Mouse (Mus musculus): ENCODE measurements around the gene Gramd1c.

The Gramd1c gene

DNA sequence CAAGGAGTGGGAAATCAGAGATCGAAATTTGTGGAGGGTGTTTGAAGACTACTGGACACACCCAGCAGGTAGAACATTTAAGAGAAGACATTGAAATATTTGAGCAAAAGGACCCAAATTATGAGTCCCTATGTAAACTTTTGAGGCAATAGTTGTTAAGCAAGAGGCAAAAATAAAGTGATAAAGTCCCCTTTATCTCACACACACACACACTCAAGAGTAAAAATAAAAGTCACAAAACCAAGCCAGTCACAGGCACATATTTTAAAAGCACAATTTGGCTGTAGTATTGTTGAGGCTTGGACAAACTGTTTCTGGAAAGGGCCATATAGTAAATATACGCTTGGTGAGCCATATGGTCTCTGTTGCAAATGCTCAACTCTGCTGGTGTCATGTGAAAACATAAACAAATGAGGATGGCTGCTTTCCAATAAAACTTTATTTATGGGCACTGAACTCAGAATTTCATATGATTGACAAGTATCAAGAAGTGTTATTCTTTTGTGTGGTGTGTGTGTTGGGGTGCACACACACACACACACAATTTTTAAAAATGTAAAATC, 44.1 kb downstream of the Gramd1c start:
- no peak for DNase-seq (ENCODE audit: low read depth, low spot score)

DNA sequence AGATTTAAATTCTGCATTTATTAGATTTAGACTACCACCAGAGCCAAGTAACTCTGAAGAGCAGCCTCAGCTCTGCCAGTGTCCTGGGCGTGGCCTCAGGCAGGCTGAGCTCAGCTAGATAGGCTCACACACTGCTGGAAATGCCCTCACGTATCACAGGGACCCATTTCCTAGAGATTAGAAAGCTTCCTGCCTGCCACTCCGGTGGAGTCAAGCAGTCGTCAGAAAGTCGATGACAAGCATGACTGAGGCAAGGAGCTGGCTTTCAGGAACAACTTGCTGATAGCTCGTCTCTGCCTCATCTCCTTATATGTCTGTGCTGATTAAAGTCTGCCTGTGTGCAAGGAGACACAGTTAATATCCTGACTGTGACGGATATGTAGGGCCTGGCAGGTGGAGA, 44.8 kb downstream of the Gramd1c start:
- no peak for DNase-seq (ENCODE audit: low read depth, low spot score)

DNA sequence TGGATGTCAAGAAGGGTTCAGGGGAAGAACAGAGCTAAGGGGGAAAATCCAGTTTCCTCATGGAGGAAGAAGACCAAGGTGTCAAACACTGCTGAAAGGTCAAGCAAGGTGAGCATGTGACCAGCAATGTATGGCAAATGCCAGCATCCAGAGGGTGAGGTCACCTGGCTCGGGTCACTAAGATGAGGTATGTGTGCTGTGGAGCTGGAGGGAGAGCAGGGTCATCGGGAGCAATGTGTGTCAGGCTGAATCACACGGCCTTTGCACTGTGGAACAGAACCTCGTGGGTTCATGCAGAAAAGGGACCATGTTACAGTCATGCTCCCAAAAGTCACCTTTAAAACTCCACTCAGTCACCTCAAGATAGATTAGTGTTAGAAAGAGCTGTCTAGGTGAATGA, 45.4 kb downstream of the Gramd1c start:
- DNase-seq (ENCODE audit: low read depth, low spot score), result no peak

DNA sequence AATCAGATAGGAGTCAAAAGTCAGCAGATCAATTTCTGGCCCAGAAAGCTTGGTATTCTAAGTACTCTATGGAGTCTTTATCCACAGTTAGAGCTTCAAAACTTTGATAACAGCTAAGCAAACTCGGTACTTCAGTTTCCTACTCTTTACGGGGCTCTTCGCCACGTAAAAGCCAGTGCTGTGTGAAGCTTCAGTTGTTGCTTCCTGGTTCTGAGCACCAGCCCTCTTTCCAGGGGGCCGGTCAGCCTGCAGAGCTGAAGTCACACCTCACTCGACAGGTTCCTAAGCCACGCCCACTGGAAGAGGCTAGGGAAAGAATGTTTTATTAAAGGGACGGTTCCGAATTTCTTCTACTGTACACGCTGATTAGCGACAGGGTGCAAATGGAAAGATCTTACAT, 47.0 kb downstream of the Gramd1c start:
- no peak for DNase-seq (ENCODE audit: low read depth, low spot score)

DNA sequence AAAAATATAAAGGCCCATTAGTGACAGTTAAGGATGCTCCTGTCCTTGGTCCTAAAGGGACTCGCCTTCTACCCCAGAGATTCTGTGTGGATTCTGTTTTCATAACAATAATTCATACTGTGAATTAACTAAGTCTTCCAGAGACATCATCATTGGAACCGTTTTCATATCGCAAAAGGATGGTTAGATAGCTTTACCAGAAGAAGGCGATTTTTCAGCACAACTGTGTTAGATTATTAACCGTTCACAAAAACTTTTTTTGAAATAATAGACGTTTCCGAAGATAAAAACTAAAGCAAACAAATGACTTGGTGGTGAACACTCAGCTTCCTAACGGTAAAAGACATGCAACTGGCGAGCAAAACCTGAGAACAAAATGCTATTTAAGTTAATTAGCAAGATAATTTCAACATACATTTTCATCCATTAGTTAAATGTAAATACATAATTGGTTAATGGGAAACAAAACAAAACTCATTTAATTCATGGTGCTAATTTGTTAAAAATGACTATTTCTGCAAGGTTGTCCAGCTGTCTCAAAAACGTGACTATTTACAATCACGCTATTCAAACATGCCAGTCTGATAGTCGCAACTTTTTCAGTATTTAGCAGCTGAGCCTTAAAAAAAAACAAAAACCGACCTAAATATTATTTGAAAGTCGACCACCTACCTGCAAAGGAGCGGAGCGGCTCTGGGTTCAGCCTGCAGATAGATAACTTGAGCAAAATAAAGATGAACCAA, 47.6 kb downstream of the Gramd1c start:
- no peak for DNase-seq (ENCODE audit: low read depth, low spot score)

DNA sequence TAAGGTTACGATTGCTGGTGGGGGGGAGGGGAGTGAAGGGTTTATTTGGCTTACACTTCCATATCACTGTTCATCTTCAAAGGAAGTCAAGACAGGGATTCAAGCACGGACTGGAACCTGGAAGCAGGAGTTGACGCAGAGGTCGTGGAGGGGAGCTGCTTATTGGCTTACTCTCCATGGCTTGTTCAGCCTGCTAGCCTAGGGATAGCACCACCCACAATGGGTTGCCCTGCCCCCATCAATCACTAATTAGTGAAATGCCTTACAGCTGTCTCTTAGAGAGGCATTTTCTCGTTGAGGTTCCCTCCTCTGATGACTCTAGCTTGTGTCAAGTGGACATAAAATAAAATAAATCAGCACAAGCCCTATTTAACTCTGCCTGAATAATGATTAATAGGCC, 52.1 kb downstream of the Gramd1c start:
- no peak for DNase-seq (ENCODE audit: low read depth, low spot score)

DNA sequence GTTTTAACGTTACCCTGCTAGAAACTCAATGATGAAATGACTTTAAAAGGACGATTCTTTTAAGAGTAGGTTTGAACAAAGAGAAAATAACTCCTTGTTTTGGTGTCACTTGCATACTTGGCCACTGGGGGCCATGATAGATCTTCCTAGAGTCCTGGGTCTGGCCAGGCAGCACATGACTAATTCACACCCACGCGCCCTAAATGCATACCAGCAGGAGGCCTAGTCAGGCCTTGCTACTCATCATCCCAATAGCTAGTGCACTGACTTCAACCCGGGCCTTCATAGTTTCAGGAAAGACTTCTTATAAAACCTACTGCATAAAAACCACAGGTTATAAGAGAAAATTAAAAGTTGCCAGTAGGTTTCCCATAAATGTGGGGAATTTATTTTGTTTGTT, 61.1 kb downstream of the Gramd1c start:
- peak; percentile 96 for DNase-seq (ENCODE audit: low read depth, low spot score)

DNA sequence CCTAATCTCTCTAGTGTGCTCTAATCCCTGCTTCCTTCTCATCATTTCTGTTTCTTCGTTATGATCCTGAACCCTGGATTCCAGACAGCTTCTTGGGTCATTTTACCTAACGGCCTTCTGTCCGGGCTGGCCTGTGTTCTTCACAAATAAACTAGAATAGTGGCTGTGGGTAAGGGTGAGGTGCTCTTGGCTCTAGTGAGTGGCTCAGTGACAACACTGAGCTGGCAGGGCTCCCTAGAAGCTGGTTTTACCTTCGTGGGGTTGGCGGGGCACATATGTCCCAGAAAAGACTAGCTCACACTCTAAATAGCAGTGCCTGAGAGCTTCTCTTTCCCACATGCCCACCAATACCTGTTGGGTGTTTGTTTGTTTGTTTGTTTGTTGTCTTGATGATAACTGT, 63.6 kb downstream of the Gramd1c start:
- DNase-seq (ENCODE audit: low read depth, low spot score), result no peak

DNA sequence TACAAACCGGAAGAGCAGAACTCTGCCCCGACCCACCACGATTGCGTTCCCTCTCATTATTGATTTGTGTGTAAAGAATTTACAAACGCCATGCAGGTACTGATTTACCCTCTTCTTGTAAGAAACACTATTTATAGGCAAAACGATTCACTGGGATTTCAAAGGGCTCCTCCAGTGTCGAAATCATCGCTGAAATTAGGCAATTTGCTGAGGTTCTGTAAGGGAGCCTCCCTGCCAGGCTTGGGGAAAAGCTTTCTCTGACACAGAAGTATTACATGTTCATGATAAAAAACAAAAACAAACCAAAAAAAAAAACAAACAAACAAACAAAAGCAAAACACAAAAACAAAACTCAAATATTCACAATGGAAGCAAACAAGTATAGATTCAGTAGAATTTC, 64.0 kb downstream of the Gramd1c start:
- no peak for DNase-seq (ENCODE audit: low read depth, low spot score)

DNA sequence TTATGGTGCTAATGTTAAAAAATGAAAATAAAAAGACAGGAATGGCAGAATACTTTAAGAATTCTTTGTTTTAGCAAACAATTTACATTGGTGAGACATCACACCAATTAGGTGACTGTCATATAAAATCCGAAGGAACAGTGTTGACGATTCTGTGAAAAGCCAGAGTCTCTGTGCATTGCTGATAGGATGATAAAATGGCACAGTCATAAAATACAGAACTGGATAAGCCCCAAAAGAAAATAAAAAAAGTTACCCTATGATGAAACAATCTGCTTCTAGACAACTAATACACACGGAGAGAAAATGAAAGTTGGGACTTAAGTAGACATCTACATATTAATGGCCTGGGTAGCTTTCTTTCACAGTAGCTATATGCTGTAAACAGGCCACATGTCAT, 68.5 kb downstream of the Gramd1c start:
- DNase-seq (ENCODE audit: low read depth, low spot score), result no peak

DNA sequence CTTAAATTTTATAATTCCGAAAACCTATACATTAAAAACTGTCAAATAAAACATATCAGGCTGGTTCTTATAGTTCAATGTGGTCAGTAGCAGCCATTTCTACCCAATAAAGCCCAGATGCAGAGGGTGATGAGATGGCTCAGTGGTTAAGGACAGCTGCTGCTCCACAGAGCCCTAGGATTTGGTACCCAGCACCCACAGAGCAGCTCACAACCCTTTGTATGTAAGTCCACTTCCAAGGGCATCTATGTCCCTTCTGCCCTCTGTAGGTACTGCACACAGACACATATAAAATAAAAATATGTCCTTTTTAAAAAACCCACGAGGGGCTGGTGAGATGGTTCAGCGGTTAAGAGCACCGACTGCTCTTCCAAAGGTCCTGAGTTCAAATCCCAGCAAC, 76.8 kb downstream of the Gramd1c start:
- no peak for DNase-seq (ENCODE audit: low read depth, low spot score)

DNA sequence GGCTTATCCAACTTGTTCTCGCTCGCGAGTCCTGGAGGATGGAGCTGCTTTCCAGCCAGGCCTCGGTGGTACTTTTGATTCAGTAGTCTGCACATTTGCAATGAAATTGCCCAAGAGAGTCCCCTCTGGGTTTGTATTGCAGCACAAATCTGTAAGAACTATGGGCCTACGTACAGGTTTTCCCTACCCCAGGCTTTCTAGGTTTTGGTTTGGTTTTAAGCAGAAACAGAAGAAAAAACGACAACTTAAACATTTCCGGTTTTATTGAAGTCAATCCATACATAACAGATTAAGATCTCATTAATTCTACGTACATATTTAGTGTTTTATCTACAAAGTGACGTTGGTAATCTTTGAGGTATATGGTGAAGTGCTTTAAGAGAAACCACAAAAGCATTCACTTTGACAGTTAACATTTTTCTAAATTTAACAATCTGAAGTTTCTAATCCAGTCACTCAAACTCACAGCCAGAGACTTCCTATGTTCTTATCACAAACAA, 83.0 kb downstream of the Gramd1c start:
- DNase-seq (ENCODE audit: low read depth, low spot score), result no peak

DNA sequence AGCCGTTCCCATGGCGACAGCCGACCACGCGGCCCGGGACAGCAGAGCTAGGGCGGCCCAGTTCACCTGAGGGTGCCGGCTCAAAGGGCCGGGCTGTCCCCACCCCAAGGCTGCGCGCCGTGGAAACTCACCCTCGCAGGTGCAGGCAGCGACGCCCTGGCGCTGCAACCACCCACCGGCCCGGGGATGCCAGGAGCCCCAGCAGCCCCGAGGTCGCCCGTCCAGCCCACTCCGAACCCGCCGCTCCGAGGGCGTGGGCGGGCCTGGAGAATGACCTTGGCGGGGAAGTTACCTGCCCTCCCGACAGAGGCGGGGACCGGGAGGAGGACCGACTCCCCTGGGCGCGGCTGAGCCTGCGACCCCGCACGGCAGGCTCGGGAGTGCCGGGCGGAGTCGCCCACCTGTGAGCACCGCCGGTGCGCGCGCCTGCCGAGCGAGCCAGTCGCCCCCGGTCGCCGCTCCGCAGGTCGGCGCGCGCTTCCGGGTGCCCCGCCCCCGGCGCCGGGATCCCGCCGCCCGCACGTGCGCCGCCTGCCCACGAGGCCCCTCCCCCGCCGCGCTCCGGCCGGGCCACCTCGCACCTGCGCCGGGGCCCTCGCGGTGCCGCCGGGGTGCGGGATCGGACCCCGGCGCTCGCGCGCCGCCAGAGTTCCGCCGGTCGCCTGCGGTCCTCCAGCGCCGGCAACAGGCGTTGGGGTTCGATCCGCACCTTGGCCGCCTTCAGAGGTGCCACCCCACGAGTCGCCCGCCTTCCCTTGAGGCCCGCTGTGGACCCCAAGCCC, 83.6 kb downstream of the Gramd1c start, which contains the start of gene Zdhhc23:
Zdhhc23 (minus strand) TSS at position 464 of the 782 bp plus-strand sequence.
- no peak for DNase-seq (ENCODE audit: low read depth, low spot score)

DNA sequence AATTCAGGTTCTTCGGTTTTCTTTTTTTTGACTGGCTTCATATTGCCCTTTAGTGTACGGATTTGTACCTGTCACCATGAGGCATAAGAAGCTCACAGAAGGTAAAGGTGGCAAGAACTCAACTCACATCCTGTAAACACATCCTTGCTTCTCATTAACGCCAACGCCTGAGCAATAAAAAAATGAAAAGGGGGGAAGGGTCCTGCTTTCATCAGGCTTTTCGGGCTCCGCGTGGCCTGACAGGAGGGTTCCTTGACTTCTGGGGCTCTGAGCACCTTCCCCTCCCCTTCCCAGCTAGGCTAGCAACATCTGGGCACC, 84.2 kb downstream of the Gramd1c start:
- no peak for DNase-seq (ENCODE audit: low read depth, low spot score)

DNA sequence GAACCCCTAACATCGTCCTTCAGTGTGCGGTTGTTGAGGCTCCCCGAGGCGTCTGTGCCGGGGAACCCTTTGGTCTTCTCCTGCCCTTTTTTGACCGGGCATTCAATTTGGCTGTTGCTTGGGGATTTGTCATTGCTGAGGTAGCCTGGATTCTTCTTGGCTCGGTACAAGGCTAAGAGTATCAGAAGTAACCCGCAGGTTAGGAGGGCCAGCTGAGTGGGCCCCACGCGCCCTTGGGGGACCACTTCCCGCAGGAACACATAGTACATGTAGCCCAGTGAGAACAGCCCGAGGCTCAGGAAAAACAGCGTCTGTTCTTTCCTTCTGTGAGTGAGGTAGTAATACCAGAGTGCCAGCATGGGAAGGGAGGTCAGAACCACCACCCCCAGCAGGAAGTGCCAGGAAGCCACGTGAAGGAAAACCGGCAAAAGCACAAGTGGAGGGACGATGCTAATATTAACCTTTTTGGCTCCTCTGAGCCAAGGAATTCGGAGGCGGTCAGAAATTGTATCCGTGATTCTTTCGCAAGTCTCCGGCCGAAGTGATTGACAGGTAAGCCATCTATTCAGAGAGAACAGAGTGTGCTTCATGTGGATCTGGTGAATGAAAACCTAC, 89.4 kb downstream of the Gramd1c start:
- no peak for DNase-seq (ENCODE audit: low read depth, low spot score)

DNA sequence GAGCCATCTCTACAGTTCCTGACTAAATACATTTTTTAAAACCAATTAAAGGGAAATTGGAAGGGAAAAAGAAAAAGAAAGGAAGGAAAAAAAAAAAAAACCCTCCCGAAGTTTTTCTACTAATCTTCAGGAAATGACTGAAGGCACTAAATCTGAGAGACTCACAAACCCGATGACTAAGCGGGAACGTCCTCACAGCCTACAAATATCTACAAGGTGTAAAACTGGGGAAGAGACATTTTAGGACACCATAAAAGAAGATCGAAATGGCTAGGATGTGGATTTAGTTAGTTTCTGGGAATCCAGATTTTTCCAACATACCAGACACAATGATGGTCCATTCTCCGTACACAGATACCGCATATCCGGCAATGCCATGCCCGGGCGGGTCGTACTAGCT, 90.0 kb downstream of the Gramd1c start:
- DNase-seq (ENCODE audit: low read depth, low spot score), result no peak

DNA sequence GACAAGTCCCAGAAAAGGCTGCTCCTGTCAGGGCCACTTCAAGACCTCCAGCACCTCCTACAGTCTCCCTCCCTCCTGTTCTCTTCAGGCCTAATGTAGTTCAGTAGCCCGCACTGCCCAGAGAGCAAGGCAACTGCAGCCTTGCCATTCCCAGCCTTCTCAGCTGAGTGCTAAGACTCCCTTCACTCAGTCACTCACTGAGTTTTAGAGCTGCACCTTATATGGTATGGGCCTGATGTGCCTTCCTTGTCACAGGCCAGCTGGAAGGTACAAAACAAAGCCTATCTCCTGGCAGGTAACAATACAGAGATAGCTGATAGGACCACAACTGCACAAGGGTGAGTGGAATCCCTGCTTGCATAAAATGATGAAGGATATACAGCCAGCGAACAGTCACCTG, 90.8 kb downstream of the Gramd1c start:
- no peak for DNase-seq (ENCODE audit: low read depth, low spot score)

DNA sequence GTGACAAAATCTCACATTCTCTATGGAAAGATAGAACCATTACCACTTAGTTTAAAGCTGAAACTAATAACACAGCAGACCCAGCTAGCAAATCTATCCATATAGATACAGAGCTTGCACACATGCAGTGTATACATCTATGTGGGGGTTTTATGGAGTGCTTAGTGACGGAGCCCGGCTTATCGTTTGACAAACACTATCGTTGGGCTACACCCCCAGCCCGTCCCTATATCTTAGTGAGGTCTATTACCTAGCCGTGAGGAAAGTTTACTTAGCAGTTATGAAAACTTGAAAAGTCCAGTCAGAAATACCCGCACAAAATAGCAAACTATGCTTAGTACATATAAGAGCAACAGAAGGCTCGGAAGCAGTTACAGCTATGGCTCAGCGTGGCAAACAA, 91.4 kb downstream of the Gramd1c start:
- DNase-seq (ENCODE audit: low read depth, low spot score), result no peak

DNA sequence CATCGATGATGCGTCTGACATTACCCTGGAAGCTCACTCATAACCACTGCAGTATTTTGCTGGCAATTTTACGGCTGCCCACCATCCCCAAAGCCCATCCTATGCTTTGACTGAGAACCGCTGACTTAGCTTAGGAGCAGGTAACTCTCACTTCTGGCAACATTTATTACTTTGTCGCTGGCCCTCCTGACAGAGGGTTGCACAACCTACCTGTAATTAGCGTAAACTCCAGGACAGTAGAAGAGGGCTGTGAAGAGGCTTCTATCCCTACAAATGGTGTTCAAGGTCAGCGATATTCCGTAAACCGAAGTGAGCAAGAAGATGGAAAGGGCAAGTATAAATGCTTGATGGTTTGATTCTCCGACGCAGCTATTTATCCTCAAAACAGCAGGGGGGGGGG, 92.0 kb downstream of the Gramd1c start:
- DNase-seq (ENCODE audit: low read depth, low spot score), result no peak

DNA sequence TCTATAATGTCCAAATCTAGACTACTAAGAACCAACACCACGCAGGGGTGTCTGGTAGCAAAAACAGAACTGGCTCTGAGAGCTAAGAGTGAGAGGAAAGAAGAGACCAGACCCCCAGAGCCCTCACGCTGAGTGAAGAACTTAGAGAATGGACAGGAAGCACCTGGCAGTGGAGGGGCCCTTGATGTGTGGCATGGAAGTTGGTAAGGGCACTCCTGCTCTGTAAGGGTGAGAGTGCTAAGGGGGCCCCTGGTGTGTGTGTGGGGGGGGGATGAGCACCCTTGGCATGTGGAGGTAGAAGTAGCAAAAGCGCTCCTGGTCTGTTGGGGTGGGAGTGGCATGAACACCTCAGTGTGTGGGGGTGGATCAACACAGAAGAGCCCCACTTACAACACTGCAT, 92.7 kb downstream of the Gramd1c start:
- DNase-seq (ENCODE audit: low read depth, low spot score), result no peak

DNA sequence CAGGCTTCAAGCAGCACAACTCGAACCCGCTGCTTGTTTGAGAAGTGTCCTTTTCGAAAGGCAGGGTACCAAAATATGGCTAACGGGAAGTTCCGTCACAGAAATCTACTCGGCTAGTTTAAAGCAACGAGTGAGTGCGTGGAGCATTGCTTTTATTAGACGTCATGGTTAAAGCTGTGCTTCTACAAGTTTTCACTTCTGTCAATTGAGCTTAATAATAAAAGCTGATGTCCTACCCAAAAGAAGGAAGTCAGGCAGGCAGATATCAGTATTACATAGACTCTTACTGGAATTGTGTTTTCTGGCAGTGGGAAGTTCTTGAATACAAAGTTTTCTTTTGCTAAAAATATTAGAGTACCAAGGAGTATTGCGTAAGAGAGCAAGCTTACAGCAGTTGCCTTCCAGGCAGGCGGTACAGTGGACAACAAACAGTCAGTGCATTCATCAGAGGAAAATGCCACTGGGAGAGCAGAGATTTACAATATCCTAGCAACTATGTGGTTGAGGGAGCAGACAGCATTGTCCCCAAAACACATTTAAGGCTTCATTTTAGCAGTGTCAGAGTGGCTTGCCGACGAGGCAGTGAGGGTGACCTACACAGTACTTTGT, 97.3 kb downstream of the Gramd1c start:
- peak; percentile 29 for DNase-seq (ENCODE audit: low read depth, low spot score)

DNA sequence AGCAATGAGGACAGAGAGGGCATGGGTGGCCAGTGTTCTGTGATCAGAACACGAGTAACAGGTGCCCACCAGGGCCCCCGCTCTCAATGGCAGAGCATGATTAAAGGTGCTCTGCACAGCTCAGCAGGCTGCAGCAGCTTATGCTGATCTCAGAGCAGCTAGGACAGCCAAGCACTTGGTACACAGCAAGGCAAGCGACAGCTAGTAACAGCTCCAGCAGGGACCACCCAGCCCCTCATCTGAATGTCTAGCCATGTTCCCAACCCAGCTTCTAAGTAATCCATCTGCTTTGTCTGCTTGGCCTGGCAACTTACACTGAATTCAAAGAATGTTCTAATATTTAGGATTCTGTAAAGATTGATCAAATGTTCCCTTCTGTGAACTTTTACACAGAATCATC, 99.4 kb downstream of the Gramd1c start:
- DNase-seq (ENCODE audit: low read depth, low spot score), result no peak

Measured in 3T3-L1 (cell line).